Mouse (Mus musculus): ENCODE results near the gene Myo19. TPM values are rescaled to one million over a fixed set of nuclear protein-coding genes. Genes with fewer than 3 reads are reported as not detected.
"Not testable (repeated sequence)": the region's sequence is repeated elsewhere in the genome, so short reads cannot be mapped to it uniquely, and the experiment has no call there.

The Myo19 gene
- polyA plus RNA-seq, 1 experiment from 2014 or later = 10.0 TPM

- H3K4me2 ChIP-seq = peak overlapping the region; percentile 73
- H3K27me3 ChIP-seq = no peaks in the 10 kb centered on the region
- H3K9me3 ChIP-seq = no peaks in the 10 kb centered on the region
- H3K9ac ChIP-seq = peak overlapping the region; percentile 94
- WGBS = 2% methylated on average over 10 of the region's 10 CpGs
- no peak; the same call in none of the 2 replicates for ATAC-seq (ENCODE audit: insufficient number of reproducible peaks, insufficient read depth, low FRiP score, low TSS enrichment, low read depth)
- H3K4me3 ChIP-seq = peak overlapping the region; percentile 94
- no peaks in the 10 kb centered on the region for H3K36me3 ChIP-seq
- H3K27ac ChIP-seq = peak overlapping the region; percentile 99
- H3K4me1 ChIP-seq = peaks cover 11% of the 10 kb centered on the region
Measured at GRCm38 (mm10) chr11:84871046-84871445, 8.9 kb upstream of the Myo19 start.

- no peaks in the 10 kb centered on the region for H3K36me3 ChIP-seq
- no peaks in the 10 kb centered on the region for H3K27me3 ChIP-seq
- peak overlapping the region; percentile 73 for H3K4me2 ChIP-seq
- WGBS = 79% methylated on average over 4 of the region's 4 CpGs
- no peaks in the 10 kb centered on the region for H3K9me3 ChIP-seq
- ATAC-seq (ENCODE audit: insufficient number of reproducible peaks, insufficient read depth, low FRiP score, low TSS enrichment, low read depth) = no peak
- peak overlapping the region; percentile 94 for H3K9ac ChIP-seq
- H3K4me1 ChIP-seq = peaks cover 11% of the 10 kb centered on the region
- peak overlapping the region; percentile 99 for H3K27ac ChIP-seq
- H3K4me3 ChIP-seq = peak overlapping the region; percentile 94
Measured at GRCm38 (mm10) chr11:84871548-84872069, 8.3 kb upstream of the Myo19 start.

- H3K4me1 ChIP-seq = peaks cover 3% of the 10 kb centered on the region
- H3K36me3 ChIP-seq = peaks cover 6% of the 10 kb centered on the region; the same call in 1 of the 2 replicates
- H3K4me2 ChIP-seq = no peak overlapping the region
- no peak for ATAC-seq (ENCODE audit: insufficient number of reproducible peaks, insufficient read depth, low FRiP score, low TSS enrichment, low read depth)
- no peaks in the 10 kb centered on the region for H3K9me3 ChIP-seq
- no peak overlapping the region for H3K27ac ChIP-seq
- WGBS = 79% methylated on average over 1 of the region's 1 CpGs
- no peak overlapping the region for H3K9ac ChIP-seq
- no peaks in the 10 kb centered on the region for H3K27me3 ChIP-seq
- no peak overlapping the region for H3K4me3 ChIP-seq
Measured at GRCm38 (mm10) chr11:84873042-84873833, 6.7 kb upstream of the Myo19 start.

GRCm38 (mm10) chr11:84876020-84876419 lies 3.9 kb upstream of the Myo19 start:
- WGBS = 67% methylated on average over 1 of the region's 1 CpGs
- not testable (repeated sequence) for H3K36me3 ChIP-seq; ATAC-seq (ENCODE audit: insufficient number of reproducible peaks, insufficient read depth, low FRiP score, low TSS enrichment, low read depth); H3K27me3 ChIP-seq; H3K9ac ChIP-seq; H3K27ac ChIP-seq; H3K4me1 ChIP-seq; H3K4me2 ChIP-seq; H3K4me3 ChIP-seq; H3K9me3 ChIP-seq

GRCm38 (mm10) chr11:84879007-84879771 lies 759 bp upstream of the Myo19 start:
- H3K4me2 ChIP-seq = peak overlapping the region; percentile 94
- peaks cover 14% of the 10 kb centered on the region for H3K4me1 ChIP-seq
- peak overlapping the region; percentile 86 for H3K9ac ChIP-seq
- peaks cover 21% of the 10 kb centered on the region for H3K36me3 ChIP-seq
- H3K4me3 ChIP-seq = peak overlapping the region; percentile 84
- WGBS = 24% methylated on average over 6 of the region's 7 CpGs
- H3K27ac ChIP-seq = peak overlapping the region; percentile 93
- no peaks in the 10 kb centered on the region for H3K9me3 ChIP-seq
- H3K27me3 ChIP-seq = no peaks in the 10 kb centered on the region
- no peak for ATAC-seq (ENCODE audit: insufficient number of reproducible peaks, insufficient read depth, low FRiP score, low TSS enrichment, low read depth)

- under 1% methylated on average over 24 of the region's 24 CpGs for WGBS
- peaks cover 33% of the 10 kb centered on the region for H3K36me3 ChIP-seq
Measured at GRCm38 (mm10) chr11:84880465-84880961, 565 bp downstream of the Myo19 start.

GRCm38 (mm10) chr11:84880971-84881370 lies 1.0 kb downstream of the Myo19 start:
- peaks cover 36% of the 10 kb centered on the region for H3K36me3 ChIP-seq
- H3K4me1 ChIP-seq = peaks cover 14% of the 10 kb centered on the region
- H3K27ac ChIP-seq = peak overlapping the region; percentile 93
- no peaks in the 10 kb centered on the region for H3K9me3 ChIP-seq
- 40% methylated on average over 9 of the region's 9 CpGs for WGBS
- H3K4me3 ChIP-seq = peak overlapping the region; percentile 84
- no peaks in the 10 kb centered on the region for H3K27me3 ChIP-seq
- ATAC-seq (ENCODE audit: insufficient number of reproducible peaks, insufficient read depth, low FRiP score, low TSS enrichment, low read depth) = no peak
- H3K9ac ChIP-seq = peak overlapping the region; percentile 86
- H3K4me2 ChIP-seq = peak overlapping the region; percentile 94

More at GRCm38 (mm10) chr11:84880465-84880961, 565 bp downstream of the Myo19 start:
- peak overlapping the region; percentile 84 for H3K4me3 ChIP-seq
- peak overlapping the region; percentile 93 for H3K27ac ChIP-seq
- peak overlapping the region; percentile 86 for H3K9ac ChIP-seq
- H3K4me2 ChIP-seq = peak overlapping the region; percentile 94
- 0 out of 2 replicates have a peak, but pooled peaks have one; percentile 17 for ATAC-seq (ENCODE audit: insufficient number of reproducible peaks, insufficient read depth, low FRiP score, low TSS enrichment, low read depth)
- H3K27me3 ChIP-seq = no peaks in the 10 kb centered on the region
- no peaks in the 10 kb centered on the region for H3K9me3 ChIP-seq
- H3K4me1 ChIP-seq = peaks cover 14% of the 10 kb centered on the region

- ATAC-seq (ENCODE audit: insufficient number of reproducible peaks, insufficient read depth, low FRiP score, low TSS enrichment, low read depth) = no peak
- H3K9ac ChIP-seq = no peak overlapping the region; the same call in 1 of the 2 replicates
- H3K4me3 ChIP-seq = no peak overlapping the region
- WGBS = 88% methylated on average over 7 of the region's 7 CpGs
- H3K4me2 ChIP-seq = no peak overlapping the region
- no peak overlapping the region for H3K27ac ChIP-seq
- H3K4me1 ChIP-seq = peaks cover 14% of the 10 kb centered on the region
- H3K9me3 ChIP-seq = no peaks in the 10 kb centered on the region
- H3K36me3 ChIP-seq = peaks cover 42% of the 10 kb centered on the region
- H3K27me3 ChIP-seq = no peaks in the 10 kb centered on the region
Measured at GRCm38 (mm10) chr11:84882346-84882745, 2.4 kb downstream of the Myo19 start.

- no peaks in the 10 kb centered on the region for H3K27me3 ChIP-seq
- H3K4me3 ChIP-seq = no peak overlapping the region
- H3K4me2 ChIP-seq = no peak overlapping the region
- 79% methylated on average over 4 of the region's 4 CpGs for WGBS
- no peak overlapping the region for H3K27ac ChIP-seq
- no peak for ATAC-seq (ENCODE audit: insufficient number of reproducible peaks, insufficient read depth, low FRiP score, low TSS enrichment, low read depth)
- peaks cover 9% of the 10 kb centered on the region for H3K4me1 ChIP-seq
- H3K9me3 ChIP-seq = no peaks in the 10 kb centered on the region
- no peak overlapping the region for H3K9ac ChIP-seq
- H3K36me3 ChIP-seq = peaks cover 62% of the 10 kb centered on the region
Measured at GRCm38 (mm10) chr11:84885238-84885637, 5.3 kb downstream of the Myo19 start.

- H3K36me3 ChIP-seq = peaks cover 67% of the 10 kb centered on the region
Measured at GRCm38 (mm10) chr11:84886236-84886635, 6.3 kb downstream of the Myo19 start.

GRCm38 (mm10) chr11:84886767-84887511 lies 7.0 kb downstream of the Myo19 start:
- Histone ChIP-seq H3K4me3 (no peak overlapping the region), H3K4me2 (no peak overlapping the region), H3K4me1 (no peaks in the 10 kb centered on the region), H3K9me3 (no peaks in the 10 kb centered on the region), H3K27me3 (no peaks in the 10 kb centered on the region), H3K9ac (no peak overlapping the region), H3K27ac (no peak overlapping the region), H3K36me3 (peaks cover 73% of the 10 kb centered on the region)
- WGBS = 87% methylated on average over 11 of the region's 11 CpGs
- no peak for ATAC-seq (ENCODE audit: insufficient number of reproducible peaks, insufficient read depth, low FRiP score, low TSS enrichment, low read depth)

More at GRCm38 (mm10) chr11:84886236-84886635, 6.3 kb downstream of the Myo19 start:
- Histone ChIP-seq H3K27ac (no peak overlapping the region), H3K9me3 (no peaks in the 10 kb centered on the region), H3K4me1 (peaks cover 5% of the 10 kb centered on the region), H3K4me3 (no peak overlapping the region), H3K27me3 (no peaks in the 10 kb centered on the region), H3K4me2 (no peak overlapping the region), H3K9ac (no peak overlapping the region)
- ATAC-seq (ENCODE audit: insufficient number of reproducible peaks, insufficient read depth, low FRiP score, low TSS enrichment, low read depth) = no peak
- WGBS = 93% methylated on average over 5 of the region's 5 CpGs
